Mouse (Mus musculus) CH12.LX (cell line): Measurements from ENCODE around the gene Obox2.
"Not testable (repeated sequence)": the region's sequence is repeated elsewhere in the genome, so short reads cannot be mapped to it uniquely, and the experiment has no call there.

Experiments
- CTCF ChIP-seq, 2 experiments: IDR thresholded peaks in 1 of 2; conservative IDR thresholded peaks in 1 of 2; 2 replicates each; pipeline ENCODE4 v1.5.1; 2011 to 2012; ENCODE audit warnings: low read depth in 2 of 2, low read length in 2 of 2, improper control_type of control experiment in 1 of 2, inconsistent platforms in 1 of 2, mild to moderate bottlenecking in 1 of 2, moderate library complexity in 1 of 2
- EP300 ChIP-seq: IDR thresholded peaks from 2 replicates; pipeline ENCODE4 v1.6.1; 2011; ENCODE audit warnings: low read length, improper control_type of control experiment
- JUND ChIP-seq: conservative IDR thresholded peaks from 2 replicates; pipeline ENCODE4 v1.6.1; 2011; ENCODE audit warnings: low read depth, low read length, improper control_type of control experiment
- MAFK ChIP-seq: IDR thresholded peaks from 2 replicates; pipeline ENCODE4 v1.6.1; 2011; ENCODE audit warnings: low read length, improper control_type of control experiment; ENCODE audit not compliant: insufficient replicate concordance
- NELFE ChIP-seq: IDR thresholded peaks from 2 replicates; pipeline ENCODE4 v1.6.1; 2011; ENCODE audit warnings: low read depth, low read length, improper control_type of control experiment
- NRF1 ChIP-seq: IDR thresholded peaks from 2 replicates; pipeline ENCODE4 v1.6.1; 2014; ENCODE audit warnings: low read depth, mild to moderate bottlenecking, inconsistent platforms, low read length, improper control_type of control experiment, moderate library complexity
- RCOR1 ChIP-seq: conservative IDR thresholded peaks from 2 replicates; pipeline ENCODE4 v1.6.1; 2012; ENCODE audit warnings: low read depth, mild to moderate bottlenecking, inconsistent platforms, low read length, improper control_type of control experiment

DNA sequence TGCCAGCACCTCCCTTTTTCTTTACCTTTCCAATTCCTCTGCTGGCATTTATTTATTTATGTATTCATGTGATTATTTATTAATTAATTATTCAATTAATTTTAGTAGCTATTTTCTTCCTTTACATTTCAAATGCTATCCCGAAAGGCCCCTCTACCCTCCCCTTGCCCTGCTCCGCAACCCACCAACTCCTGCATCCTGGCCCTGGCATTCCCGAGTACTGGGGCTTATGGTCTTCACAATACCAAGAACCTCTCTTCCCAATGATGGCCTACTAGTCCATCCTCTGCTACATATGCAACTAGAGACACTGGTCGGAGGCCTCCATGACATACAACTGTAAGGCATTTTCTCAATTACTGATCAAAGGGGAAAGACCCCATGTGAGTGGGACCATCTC lies 37.0 kb downstream of the Obox2 start:
- not testable (repeated sequence) for TF ChIP-seq JUND; MAFK; NRF1; CTCF (conservative IDR thresholded peaks at IDR 0.05 in 1 of 2, IDR thresholded peaks at IDR 0.05 in 1 of 2; ENCODE audit: low read depth in 2 of 2, low read length in 2 of 2); NELFE; EP300; RCOR1
